Mouse (Mus musculus) cortical plate, adult 2 months (tissue): Measurements from ENCODE around the gene Sirt4.

Source experiments
- CTCF ChIP-seq: fragments of 200-500 bp; IDR thresholded peaks from 2 replicates; pipeline ENCODE4 v1.5.1; 2011; ENCODE audit warnings: mild to moderate bottlenecking, control low read depth, low read length; ENCODE audit not compliant: insufficient read depth; ENCODE audit errors: extremely low read depth
- POLR2A ChIP-seq: fragments of 200-500 bp; IDR thresholded peaks from 2 replicates; pipeline ENCODE4 v1.6.1; 2011; ENCODE audit warnings: mild to moderate bottlenecking, low read length, control low read depth; ENCODE audit not compliant: insufficient read depth; ENCODE audit errors: extremely low read depth

DNA sequence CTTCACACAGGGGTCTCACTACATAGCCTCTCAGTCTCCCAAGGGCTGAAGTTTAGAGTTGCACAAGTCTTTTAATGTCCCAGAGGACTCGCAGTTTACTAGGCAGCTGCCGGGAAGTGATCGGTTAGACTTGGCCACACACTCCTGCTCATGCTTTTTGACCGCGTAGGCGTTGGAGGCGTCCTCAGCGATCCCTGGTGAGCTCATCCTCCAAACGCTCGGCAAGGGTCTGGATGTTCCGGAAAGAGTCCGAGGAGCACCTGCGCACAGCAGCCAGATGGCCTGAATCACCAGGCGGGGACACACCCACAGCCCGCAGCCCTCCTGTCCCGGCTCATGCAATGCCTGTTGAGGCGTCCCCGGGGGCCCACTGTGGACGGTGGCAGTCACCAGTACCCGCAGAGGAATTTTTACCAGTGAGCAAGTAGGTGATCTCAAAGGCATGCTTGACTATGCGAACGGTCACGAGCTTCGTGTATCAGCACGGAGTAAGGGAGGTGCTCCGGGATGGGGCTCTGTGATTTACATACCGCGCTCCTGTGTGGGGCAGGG lies 7.3 kb upstream of the Sirt4 start:
- no peak for TF ChIP-seq POLR2A
- TF ChIP-seq CTCF, result no peak
